Mouse (Mus musculus) cerebellum, adult (tissue): Measurements from ENCODE around the gene Olfr435.
"Not testable (repeated sequence)": the region's sequence is repeated elsewhere in the genome, so short reads cannot be mapped to it uniquely, and the experiment has no call there.

Experiments
- ATAC-seq: cut with Nextera tagmentation; 2 replicates; pipeline ENCODE4 v1.9.2; 2017; ENCODE audit warnings: mild to moderate bottlenecking, moderate library complexity, mixed read lengths; ENCODE audit not compliant: insufficient number of reproducible peaks, low FRiP score, low TSS enrichment

The Olfr435 gene

DNA sequence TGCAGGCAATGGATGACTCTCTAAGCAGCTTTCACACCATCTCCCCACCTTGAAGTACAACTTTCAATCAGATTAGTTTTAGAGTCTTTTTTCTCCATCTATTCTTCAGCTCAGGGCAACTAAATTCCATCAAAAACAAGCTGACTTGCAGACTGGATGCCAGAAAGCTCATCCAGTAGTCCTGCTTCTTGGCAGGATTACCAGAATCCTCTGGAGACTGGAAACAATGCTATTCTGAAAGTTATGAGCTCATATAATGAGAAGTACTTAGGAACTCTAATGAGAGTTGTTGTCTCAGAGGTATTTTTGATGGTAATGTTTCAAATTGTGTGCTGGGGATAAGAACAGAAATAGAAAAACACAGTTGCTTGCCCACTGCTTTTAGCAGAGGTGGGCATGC lies at the start of gene Olfr435:
TSS of gene Olfr435 (plus strand) at position 366 of the 400 bp plus-strand sequence.
- ATAC-seq = no peak

DNA sequence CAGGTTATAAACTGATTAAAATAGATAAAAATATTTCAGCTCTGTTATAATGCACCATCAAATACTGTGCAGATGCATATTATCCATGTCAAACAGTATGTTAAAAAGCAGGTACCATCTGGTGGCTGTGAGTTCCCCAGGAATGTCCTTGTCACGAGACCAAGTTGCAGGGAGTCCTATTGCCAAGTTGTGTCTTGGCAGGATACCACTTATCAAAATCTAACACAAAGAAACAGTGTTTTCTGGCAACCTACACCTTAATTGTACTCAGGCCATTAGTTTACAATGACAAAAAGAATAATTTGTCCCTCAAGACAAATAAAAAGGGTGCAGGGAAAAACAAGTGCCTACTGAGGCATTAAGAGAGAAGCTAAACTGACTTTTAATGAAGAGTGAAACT lies 37.4 kb upstream of the Olfr435 start:
- ATAC-seq = peak; percentile 74

DNA sequence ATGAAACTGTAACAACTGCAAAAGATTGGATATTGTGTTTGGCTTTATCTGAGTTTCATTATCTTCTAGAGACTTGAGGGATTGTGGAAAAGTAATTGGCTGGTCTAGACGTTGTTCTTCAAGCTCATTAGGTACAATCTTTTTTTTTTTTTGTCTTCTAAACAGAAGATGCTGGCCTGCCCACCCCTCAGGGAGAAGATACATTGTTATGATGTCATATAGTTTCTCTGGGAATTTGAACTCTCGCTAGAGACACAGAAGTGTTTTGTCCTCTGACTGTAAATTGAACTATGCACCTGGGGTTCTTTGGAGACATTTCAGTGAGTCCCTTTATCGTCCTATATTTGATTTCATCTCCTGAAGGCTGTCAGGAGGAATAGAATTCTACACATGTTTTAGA lies 34.0 kb upstream of the Olfr435 start, which contains the start of gene Olfr437:
TSS of gene Olfr437 (plus strand) at position 301 of the 400 bp plus-strand sequence.
- ATAC-seq = no peak

DNA sequence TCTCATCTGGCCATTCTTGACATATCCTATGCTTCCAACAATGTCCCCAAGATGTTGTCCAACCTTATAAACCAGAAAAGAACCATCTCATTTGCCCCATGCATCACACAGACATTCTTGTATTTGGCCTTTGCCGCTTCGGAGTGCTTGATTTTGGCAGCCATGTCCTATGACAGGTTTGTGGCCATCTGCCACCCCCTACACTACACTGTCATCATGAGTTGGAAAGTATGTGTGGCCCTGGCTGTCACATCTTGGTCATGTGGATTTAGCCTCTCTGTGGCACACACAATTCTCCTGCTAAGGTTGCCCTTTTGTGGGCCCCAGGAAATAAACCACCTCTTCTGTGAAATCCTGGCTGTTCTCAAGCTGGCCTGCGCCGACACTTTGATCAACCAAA lies 29.7 kb upstream of the Olfr435 start:
- peak; percentile 66 for ATAC-seq

DNA sequence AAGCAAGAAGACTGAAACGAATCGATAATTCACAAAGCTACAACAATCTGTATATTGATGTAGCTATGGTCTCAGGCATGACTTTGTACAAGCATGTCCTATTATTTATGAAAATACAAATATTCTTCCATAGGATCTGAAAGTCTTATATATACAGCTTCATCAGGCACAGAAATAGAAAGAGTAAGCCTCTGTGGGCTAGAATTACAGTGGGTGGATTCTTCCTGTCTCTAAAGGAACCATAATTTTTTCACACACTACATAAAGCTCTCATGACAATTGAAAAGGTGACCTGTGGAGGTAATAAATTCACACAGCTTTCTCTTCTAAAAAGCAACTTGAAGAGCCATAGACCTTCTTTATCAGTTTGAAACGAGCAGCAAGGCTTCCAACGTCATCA lies 25.1 kb upstream of the Olfr435 start, which contains the start of gene Olfr13:
TSS of gene Olfr13 (plus strand) at position 301 of the 400 bp plus-strand sequence.
- ATAC-seq = no peak

DNA sequence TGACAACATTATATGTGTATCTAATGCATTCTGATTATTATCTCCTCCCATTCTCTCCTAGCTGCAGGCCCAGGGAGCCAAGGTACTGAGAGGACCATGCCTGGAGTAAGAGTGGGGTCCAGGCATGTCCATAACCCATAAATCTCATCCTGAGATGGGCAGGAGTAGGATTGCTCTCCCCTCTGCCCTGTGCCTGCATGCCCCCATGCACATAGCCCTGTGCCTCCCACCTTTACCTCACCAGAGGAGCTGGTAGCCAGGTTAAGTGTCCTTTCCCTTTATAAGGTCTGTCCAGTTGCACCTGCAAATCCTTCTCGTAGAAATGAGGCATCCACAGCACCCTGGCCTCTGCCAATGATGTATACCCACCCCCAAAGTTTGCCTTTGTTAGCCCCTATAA lies 18.8 kb upstream of the Olfr435 start:
- ATAC-seq = no peak

DNA sequence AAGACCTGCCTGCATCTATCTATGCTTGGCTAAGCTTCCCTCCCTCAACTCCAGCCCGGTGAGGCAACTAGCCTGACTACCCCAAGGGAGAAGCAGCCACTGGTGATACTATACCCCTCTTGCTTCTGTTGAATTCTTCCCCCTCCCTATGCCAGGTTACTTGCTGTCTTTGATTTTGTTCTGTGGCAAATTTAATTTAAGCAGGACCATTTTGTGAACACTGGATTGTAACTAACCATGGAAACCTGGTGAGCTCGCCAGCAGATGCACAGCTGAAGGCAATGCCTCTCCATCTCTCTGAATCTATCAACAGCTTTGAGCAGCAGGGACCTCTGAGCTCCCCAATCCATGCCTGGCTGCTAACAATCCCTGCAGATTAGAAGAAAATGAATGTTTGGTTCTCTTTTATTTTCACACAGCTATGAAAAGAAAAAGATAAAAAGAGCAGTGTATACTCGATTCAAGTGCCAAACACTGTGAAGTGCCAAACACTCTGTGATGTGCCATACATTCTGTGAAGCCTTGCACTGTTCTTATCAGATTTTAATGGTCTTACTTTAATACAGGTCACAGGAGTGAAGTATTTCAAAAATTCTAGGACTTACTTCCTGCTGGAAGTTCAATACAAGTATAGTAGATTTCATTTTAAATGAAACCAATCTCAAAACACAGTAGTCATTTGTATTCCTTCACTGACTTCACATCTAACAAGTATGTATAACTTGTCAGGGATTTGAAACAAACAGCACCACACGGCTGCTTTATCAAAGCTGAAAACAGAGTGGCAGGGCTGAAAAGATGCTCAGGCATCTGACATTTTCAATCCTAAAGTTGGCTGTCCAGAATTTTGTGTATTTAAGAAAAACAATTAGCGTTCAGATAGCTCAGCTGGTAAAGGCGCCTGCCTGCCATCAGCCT lies 18.1 kb upstream of the Olfr435 start:
- ATAC-seq = no peak

DNA sequence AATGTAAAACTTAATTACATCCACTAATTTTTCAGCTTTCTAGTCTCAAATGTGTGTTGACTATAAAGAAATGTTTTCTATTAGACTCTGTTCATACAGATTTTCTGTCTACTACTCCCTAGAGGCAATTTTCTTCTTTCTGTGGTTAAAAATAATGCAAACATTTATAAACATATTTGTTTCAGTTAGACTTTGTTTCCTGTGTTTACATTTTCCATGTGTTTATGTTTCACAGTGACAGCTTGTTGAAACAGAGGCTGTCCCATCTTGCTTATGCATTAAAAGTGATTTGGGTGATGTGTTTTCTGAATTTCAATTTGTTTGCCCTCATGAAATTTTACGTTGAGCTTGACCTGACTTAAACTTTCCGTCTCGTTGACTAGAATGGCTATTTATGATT lies 6.0 kb upstream of the Olfr435 start:
- no peak for ATAC-seq

DNA sequence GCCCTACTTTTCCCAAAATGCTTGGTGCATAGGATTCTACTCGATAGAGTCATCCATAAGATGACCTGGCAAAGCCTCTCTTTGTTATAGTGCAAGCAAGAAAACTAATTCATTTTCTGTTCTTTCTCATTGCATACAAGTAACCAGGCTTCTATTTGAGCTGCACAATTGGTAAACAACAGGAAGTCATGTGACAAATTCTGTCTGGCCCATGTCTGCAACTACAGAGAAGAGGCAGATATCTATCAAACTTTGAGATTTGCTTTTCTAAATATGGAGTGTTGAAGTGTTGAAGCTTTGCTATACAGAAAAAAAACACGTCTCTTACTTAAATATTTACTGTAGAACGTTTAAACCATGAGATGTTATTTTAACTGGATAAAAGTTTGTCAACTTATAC lies 1.1 kb downstream of the Olfr435 start:
- ATAC-seq = no peak

DNA sequence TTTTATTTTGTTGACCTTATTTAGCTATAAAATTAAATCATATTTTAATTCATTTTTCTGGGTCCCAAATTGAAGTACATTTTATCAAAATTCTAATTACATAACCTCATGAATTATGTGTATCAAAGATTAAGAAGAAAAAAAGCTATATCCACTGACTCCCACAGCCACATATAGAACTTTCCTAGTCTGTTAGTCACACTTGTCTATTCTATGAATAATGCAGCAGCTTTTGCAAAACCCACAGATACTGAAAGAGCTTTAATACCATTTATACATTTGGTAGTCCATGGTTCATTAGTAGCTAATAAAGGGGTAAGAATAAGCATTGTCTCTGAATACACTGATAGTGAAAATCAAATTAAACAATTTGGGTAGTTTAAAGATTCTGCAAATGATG lies 5.8 kb downstream of the Olfr435 start:
- no peak for ATAC-seq

DNA sequence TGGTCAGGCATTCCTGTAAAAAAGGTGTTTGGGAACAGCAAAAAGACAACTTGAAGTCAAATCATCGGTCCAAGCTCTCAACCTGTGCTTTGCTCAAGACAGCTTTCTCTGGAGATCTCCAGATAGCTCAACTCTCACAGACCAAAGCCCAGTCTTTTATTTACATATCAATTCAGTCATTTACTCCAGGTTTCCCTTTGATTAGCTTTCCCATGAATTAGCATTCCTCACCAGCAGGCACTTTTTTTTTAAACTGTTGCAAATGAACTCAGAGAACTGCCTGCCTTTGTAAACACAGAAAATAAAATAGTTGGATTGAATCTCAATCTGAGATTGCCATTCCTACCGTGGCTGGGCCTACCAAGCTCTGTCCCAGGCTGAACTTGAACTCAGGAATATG lies 8.4 kb downstream of the Olfr435 start:
- ATAC-seq = no peak

DNA sequence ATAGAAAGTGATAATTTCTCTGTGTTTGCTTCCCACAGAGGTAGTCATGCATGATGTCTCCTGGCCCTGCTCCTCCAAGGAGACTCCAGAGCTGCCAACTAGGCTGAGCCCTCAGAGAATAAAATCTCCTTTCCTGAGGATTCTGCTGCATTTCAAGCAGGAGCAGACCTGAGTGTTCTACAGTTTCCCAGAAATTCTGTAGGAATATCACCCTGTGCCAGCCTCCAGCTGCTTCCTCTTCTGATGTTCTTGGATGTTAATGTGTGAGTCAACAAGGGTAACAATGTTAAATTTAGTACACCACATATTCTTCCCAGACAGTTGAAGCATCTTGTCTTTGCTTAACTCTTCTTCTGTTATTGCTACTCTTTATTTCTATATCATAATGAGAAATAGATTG lies 15.9 kb downstream of the Olfr435 start, which contains the start of gene Olfr434:
TSS of gene Olfr434 (plus strand) at position 149 of the 400 bp plus-strand sequence.
- ATAC-seq = not testable (repeated sequence)

DNA sequence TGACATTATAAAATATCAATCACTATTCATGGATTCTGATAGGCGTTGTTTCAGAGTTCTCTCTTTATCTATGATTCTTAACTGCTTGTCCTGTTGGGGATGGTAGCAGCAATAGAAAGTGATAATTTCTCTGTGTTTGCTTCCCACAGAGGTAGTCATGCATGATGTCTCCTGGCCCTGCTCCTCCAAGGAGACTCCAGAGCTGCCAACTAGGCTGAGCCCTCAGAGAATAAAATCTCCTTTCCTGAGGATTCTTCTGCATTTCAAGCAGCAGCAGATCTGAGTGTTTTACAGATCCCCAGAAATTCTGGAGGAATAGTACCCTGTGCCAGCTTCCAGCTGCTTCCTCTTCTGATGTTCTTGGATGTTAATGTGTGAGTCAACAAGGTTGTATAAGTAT lies 34.3 kb downstream of the Olfr435 start, which contains the start of gene Olfr47:
TSS of gene Olfr47 (plus strand) at position 275 of the 400 bp plus-strand sequence.
- ATAC-seq = not testable (repeated sequence)

DNA sequence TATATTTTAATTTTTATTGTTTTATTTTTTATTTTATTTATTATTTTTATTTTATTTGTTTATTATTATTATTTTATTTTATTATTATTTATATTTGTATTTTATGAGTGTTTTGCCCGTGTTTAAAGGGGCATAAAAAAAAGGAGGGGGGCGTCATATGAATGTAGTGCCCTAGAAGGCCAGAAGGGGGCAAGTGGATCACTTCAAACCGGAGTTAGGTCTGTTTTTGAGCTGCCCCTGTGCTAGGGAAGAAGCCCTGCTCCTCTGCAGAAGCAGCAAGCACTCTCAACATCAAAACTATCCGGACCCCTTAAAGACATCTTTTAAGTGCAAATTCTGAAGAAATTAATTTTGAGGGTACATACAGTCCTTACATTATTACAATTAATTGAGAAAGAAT lies 45.1 kb downstream of the Olfr435 start:
- no peak for ATAC-seq

DNA sequence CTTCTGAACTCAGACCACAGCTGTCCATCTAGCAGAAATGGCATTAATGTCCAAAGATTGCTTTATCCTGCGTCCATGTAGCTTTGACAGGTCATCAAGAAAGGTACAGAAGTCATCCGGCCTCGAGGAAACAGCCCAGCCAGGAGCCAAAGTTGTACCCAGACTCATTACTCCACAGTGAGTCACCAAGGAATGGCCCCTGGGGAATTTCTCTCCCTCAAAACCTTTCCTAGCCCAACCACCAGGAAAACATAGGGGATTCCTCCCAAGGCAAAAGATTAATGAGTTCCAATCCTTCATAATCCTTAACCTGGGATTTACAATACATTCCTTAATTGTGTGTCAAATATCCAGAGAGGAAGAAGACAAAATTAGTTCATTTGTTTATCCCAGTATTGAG lies 50.5 kb downstream of the Olfr435 start:
- no peak for ATAC-seq

DNA sequence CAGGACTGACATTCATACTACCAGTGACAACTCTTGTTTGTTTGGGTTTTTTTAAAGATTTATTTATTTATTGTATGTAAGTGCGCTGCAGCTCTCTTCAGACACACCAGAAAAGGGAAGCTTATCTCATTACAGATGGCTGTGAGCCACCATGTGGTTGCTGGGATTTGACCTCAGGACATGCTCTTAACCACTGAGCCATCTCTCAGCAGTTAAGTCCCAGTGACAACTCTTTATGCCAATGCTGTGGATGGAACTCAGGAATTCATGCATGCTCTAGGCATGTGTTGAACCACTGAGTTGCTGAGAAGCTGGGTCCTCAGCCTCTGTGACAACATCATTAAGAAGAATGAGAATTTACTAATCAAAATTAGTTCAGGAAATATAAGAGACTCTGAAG lies 56.0 kb downstream of the Olfr435 start:
- ATAC-seq = no peak
